Mouse (Mus musculus) kidney, postnatal 36 days (tissue): ENCODE results near the gene Lcn4.

Experiments
- DNase-seq, 2 experiments: peaks; one replicate each; pipeline ENCODE4 v3.0.0; 2021 to 2022; ENCODE audit warnings: mixed read lengths in 2 of 2

The Lcn4 gene

GRCm38 (mm10) chr2:26634629-26635488 lies 36.2 kb downstream of the Lcn4 start:
- peak; percentile 29 to 55 for DNase-seq

DNA sequence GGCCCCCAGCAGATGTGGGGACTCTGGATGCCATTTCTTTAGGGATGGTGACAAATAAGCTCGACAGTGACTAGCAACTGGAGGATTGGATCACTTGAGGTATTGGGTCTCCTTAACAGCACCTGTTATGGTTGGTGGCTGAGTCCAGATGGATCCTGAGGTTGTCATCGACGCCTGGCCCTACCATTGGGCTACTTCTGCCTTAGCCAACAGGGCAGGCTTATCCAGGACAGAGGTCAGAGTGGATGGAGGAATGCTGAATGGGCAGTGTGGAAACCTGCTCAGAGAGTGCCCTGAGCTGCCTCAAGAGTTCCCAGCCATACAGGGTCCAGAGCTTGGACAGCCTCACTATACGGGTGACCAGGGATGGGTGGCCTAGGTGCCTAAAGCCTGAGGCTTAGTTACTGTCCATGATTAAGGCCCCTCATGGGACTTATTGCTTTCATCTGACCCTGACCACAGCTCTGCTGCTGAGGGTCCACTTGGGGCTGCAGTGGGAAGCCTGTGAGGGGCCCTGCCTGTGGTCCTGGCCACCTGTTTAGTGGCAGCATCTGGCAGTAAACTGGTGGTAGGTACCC lies 37.0 kb downstream of the Lcn4 start:
- no peak for DNase-seq

GRCm38 (mm10) chr2:26632541-26633395 lies 38.3 kb downstream of the Lcn4 start:
- no peak for DNase-seq

- DNase-seq, result no peak
Measured at GRCm38 (mm10) chr2:26628792-26629437, 42.2 kb downstream of the Lcn4 start.

DNA sequence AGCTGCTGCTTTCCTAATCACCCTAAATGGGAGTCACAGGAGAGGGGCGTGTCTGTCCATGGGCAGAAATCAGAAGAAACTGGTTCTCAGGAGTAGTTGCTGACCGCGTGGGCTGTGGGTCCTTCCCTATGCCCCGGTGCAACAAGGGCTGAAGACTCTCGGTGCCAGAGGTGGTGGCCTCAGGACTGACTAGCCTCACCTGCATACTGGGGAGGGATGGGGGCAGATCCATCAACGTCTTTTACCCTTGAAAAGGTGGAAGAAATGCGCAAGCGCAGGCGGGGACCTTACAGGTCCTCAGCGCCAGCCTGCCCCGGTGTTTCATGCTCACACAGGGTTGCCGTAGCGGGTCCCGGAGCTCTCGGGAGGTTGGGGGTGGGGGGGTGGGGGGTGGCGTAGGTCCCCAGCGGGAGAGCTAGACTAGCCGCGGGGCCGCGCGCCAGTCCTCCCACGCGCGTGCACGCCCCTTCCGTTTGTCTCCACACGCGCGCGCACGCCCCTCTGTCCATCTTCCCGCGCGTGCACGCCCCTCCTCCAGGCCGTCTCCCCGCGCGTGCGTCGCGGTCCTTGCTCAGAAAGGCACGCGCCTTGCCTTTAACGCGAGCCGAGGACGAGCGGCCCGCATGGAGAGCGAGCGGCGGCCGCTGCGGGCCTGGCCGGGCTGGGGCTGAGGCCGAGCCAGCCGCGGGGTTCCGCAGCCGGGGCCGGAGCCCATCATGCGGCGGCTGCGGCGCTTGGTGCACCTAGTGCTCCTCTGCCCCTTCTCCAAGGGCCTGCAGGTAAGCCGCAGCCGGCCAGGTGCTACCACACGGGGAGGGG lies 43.0 kb downstream of the Lcn4 start, which contains the start of gene Fam69b:
Fam69b (plus strand) TSS at position 537 of the 819 bp plus-strand sequence.
- peak; percentile 67 to 80 for DNase-seq

DNA sequence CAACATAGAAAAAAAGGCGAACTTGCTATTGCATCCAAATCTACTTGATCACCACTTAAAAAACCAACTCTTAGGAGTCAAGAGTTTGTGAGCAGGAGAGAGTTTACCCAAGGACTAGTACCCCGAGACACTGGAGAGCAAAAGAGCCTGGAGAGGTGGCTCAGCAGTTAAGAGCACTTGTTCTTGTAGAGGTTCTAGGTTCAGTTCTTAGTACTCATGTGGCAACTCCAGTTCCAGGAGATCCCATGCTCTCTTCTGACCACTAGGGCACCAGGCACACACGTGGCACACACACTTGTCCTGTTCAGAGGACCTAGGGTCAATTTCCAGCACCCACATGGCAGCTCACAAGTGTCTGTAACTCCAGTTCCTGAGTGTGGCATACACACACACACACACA lies 45.0 kb downstream of the Lcn4 start:
- DNase-seq, result no peak

- DNase-seq, result no peak
Measured at GRCm38 (mm10) chr2:26625419-26625818, 45.7 kb downstream of the Lcn4 start.

DNA sequence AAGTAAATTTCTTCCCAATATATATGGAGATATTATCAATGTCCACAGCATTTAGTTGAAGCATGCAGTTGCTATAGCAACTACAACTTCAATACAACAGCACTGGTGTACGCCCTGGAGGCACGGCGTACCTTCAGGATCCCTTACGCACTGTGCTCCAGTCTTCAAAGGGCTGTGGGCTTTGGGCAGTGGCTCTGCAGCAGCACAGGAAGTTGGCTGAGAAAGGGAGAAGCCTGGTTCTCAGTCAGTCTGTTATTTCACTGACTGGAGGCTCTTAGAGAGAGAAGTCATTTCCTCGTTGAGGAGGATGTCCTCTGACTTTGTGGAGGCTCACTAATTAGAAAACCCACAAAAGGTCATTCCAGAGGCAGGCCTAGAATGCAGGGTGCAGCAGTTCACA lies 48.1 kb downstream of the Lcn4 start:
- no peak for DNase-seq

DNA sequence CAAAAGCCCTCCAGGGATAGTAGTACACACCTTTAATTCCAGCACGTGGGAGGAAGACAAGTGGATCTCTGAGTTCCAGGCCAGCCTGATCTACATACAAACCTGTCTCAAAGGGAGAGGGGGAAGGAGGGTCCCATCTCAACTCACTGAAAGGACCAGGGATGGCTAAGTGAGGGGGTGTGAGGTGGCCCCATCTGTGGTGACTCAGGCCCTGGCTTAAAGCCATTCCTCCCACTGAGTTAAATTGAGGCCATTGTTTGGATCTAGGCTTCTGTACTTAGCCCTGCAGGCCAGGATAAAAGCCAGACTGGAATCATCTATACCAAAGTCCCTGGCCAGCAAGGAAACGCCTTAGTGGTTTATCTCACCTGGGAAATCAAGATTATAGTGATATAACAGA lies 49.8 kb downstream of the Lcn4 start:
- DNase-seq, result no peak

GRCm38 (mm10) chr2:26617928-26618327 lies 53.2 kb downstream of the Lcn4 start:
- no peak for DNase-seq
